Mouse (Mus musculus): ENCODE measurements at regions not wholly inside any gene's neighbourhood (a gene's known extent, or its start where the extent isn't known, plus 50 kb on each side); places are given as distances from the start of the nearest gene placed in this dataset.

- 88% methylated on average over 5 of the region's 5 CpGs for WGBS
- Histone ChIP-seq H3K9me3 (no peaks in the 10 kb centered on the region), H3K36me3 (no peaks in the 10 kb centered on the region), H3K27me3 (ENCODE audit: insufficient read depth, poor library complexity, severe bottlenecking) (no peaks in the 10 kb centered on the region), H3K4me1 (replicated peaks) (no peaks in the 10 kb centered on the region), H3K27ac (no peak overlapping the region), H3K4me3 (no peak overlapping the region)
- no peak for DNase-seq (ENCODE audit: low spot score)
Observed at GRCm38 (mm10) chr7:71749886-71750285, 398.6 kb upstream of the Gm10295 start.

- H3K36me3 ChIP-seq: no peaks in the 10 kb centered on the region
- no peak for DNase-seq (ENCODE audit: low spot score)
- no peak overlapping the region for H3K27ac ChIP-seq
- no peak overlapping the region for H3K4me3 ChIP-seq
- no peaks in the 10 kb centered on the region for H3K27me3 ChIP-seq (ENCODE audit: insufficient read depth, poor library complexity, severe bottlenecking)
- no peaks in the 10 kb centered on the region for H3K4me1 ChIP-seq (replicated peaks)
- WGBS: 77% methylated on average over 7 of the region's 7 CpGs
- H3K9me3 ChIP-seq: no peaks in the 10 kb centered on the region
Observed at GRCm38 (mm10) chr7:71746118-71746897, 395.0 kb upstream of the Gm10295 start.

DNA sequence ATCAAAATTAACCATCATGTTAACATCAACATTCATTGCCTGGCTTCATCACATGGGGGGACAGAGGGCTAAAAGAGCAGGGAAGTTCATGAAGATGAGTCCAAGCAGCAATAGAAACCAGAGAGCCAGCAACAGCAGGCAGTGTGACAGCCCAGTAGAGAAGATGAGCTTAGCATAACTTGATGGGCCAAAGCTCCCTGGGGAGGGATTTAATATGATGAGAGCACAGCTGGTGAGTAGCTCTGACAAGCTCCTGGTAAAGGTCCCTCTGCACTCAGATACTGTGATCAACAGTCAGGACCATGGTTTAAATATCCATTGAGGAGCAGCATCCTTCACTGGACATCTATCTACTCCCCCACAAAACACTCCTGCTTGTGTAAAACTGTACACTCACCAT, 377.2 kb upstream of the Gm10295 start:
- no peaks in the 10 kb centered on the region for H3K4me1 ChIP-seq (replicated peaks)
- no peak overlapping the region for H3K4me3 ChIP-seq
- no peak for DNase-seq (ENCODE audit: low spot score)

DNA sequence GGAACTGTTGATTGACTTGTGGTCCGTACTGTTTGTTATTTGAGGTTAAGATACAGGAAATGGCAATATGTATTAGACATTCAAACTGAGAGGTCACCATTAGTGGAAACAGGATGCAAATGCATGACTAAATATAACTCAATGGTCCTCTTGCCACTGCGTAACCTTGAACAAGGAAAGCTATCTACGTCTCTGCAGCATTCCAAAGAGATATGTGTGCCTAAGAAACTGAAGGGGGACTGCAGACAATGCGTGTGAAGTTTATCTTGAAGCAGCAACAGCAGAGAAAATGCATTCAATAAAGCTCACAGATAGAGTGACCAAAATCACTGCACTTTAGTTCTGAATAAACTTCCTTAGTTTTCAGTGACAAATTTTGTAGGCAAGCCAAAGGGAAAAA, 356.9 kb upstream of the Gm10295 start:
- DNase-seq (ENCODE audit: low spot score): no peak
- H3K27me3 ChIP-seq (ENCODE audit: insufficient read depth, poor library complexity, severe bottlenecking): peaks cover 22% of the 10 kb centered on the region
- WGBS: 85% methylated on average over 4 of the region's 4 CpGs
- no peaks in the 10 kb centered on the region for H3K36me3 ChIP-seq
- H3K9me3 ChIP-seq: no peaks in the 10 kb centered on the region
- H3K4me1 ChIP-seq (replicated peaks): peaks cover 12% of the 10 kb centered on the region
- H3K27ac ChIP-seq: no peak overlapping the region
- no peak overlapping the region for H3K4me3 ChIP-seq

More for the DNA sequence above, 377.2 kb upstream of the Gm10295 start:
- no peak overlapping the region for H3K27ac ChIP-seq
- no peaks in the 10 kb centered on the region for H3K36me3 ChIP-seq
- no peaks in the 10 kb centered on the region for H3K27me3 ChIP-seq (ENCODE audit: insufficient read depth, poor library complexity, severe bottlenecking)
- H3K9me3 ChIP-seq: no peaks in the 10 kb centered on the region

DNA sequence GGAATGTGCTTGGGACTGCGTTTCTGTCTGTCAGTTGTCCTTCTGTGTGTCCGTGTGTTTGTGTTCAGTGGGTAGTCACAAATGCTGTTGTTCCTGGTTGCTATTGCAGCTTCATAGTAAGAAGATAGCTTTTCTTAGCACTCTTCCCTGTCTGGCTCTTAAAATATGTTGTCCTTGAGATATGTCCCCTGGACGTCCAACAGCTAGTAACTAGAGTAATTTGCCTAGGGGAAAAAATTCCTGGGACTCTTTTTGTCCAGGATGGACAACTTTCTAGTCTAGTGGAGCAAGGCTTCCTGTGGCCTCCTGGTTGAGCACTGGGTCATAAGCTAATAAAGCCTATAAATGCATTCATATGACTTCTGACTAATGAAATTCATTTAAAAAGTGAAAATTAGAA, 354.9 kb upstream of the Gm10295 start:
- H3K4me1 ChIP-seq (replicated peaks): peaks cover 12% of the 10 kb centered on the region
- H3K4me3 ChIP-seq: peak overlapping the region; percentile 65; the same call in 1 of the 2 replicates
- peak; percentile 6 for DNase-seq (ENCODE audit: low spot score)
- peaks cover 22% of the 10 kb centered on the region for H3K27me3 ChIP-seq (ENCODE audit: insufficient read depth, poor library complexity, severe bottlenecking)
- WGBS: 56% methylated on average over 3 of the region's 3 CpGs
- no peaks in the 10 kb centered on the region for H3K9me3 ChIP-seq
- H3K36me3 ChIP-seq: no peaks in the 10 kb centered on the region
- peak overlapping the region; percentile 94 for H3K27ac ChIP-seq

- 1% methylated on average over 59 of the region's 59 CpGs for WGBS
- Histone ChIP-seq H3K4me3 (peak overlapping the region; percentile 65), H3K36me3 (no peaks in the 10 kb centered on the region), H3K27me3 (ENCODE audit: insufficient read depth, poor library complexity, severe bottlenecking) (peaks cover 22% of the 10 kb centered on the region), H3K27ac (peak overlapping the region; percentile 94), H3K4me1 (replicated peaks) (peaks cover 12% of the 10 kb centered on the region), H3K9me3 (no peaks in the 10 kb centered on the region)
- DNase-seq (ENCODE audit: low spot score): peak; percentile 75
Observed at GRCm38 (mm10) chr7:71705426-71706050, 354.3 kb upstream of the Gm10295 start.

- H3K27ac ChIP-seq: peak overlapping the region; percentile 94
- 61% methylated on average over 4 of the region's 4 CpGs for WGBS
- DNase-seq (ENCODE audit: low spot score): no peak
Observed at GRCm38 (mm10) chr7:71704661-71705240, 353.5 kb upstream of the Gm10295 start.

More at GRCm38 (mm10) chr7:71704661-71705240, 353.5 kb upstream of the Gm10295 start:
- Histone ChIP-seq H3K27me3 (ENCODE audit: insufficient read depth, poor library complexity, severe bottlenecking) (peaks cover 22% of the 10 kb centered on the region), H3K4me3 (peak overlapping the region; percentile 65), H3K4me1 (replicated peaks) (peaks cover 12% of the 10 kb centered on the region), H3K36me3 (no peaks in the 10 kb centered on the region), H3K9me3 (no peaks in the 10 kb centered on the region)
